Mouse (Mus musculus) retina, embryonic 14.5 days (tissue): Measurements from ENCODE around the gene Pcdh10.

Experiments
- DNase-seq: peaks from one replicate; pipeline ENCODE4 v3.0.0-alpha.2; 2015; ENCODE audit warnings: low spot score

Gene Pcdh10

GRCm38 (mm10) chr3:45378145-45378544 is at the start of gene Pcdh10:
Gene Pcdh10 (plus strand): TSS chr3:45378398.
- peak; percentile 97 for DNase-seq

- DNase-seq, result no peak
These were observed 22.3 kb upstream of the Pcdh10 start for GRCm38 (mm10) chr3:45355919-45356318.

GRCm38 (mm10) chr3:45368952-45369351 is 9.2 kb upstream of the Pcdh10 start:
- DNase-seq, result no peak

GRCm38 (mm10) chr3:45375761-45376500 is 2.3 kb upstream of the Pcdh10 start:
- DNase-seq, result peak; percentile 91

- peak; percentile 69 for DNase-seq
These were observed 1.5 kb upstream of the Pcdh10 start for GRCm38 (mm10) chr3:45376501-45377390.

- peak; percentile 75 for DNase-seq
These were observed 703 bp upstream of the Pcdh10 start for GRCm38 (mm10) chr3:45377391-45377998.

GRCm38 (mm10) chr3:45379541-45379971 is 1.4 kb downstream of the Pcdh10 start:
- DNase-seq, result peak; percentile 51

- DNase-seq, result peak; percentile 43
These were observed 2.0 kb downstream of the Pcdh10 start for GRCm38 (mm10) chr3:45379972-45380761.

GRCm38 (mm10) chr3:45380811-45381761 is 2.9 kb downstream of the Pcdh10 start:
- peak; percentile 68 for DNase-seq

GRCm38 (mm10) chr3:45382032-45382755 is 4.0 kb downstream of the Pcdh10 start:
- peak; percentile 11 for DNase-seq

- peak; percentile 16 for DNase-seq
These were observed 5.6 kb downstream of the Pcdh10 start for GRCm38 (mm10) chr3:45383831-45384230.

GRCm38 (mm10) chr3:45385028-45385427 is 6.8 kb downstream of the Pcdh10 start:
- DNase-seq, result peak; percentile 30

- no peak for DNase-seq
These were observed 7.3 kb downstream of the Pcdh10 start for GRCm38 (mm10) chr3:45385451-45385850.

GRCm38 (mm10) chr3:45386512-45386911 is 8.3 kb downstream of the Pcdh10 start:
- no peak for DNase-seq

- no peak for DNase-seq
These were observed 18.9 kb downstream of the Pcdh10 start for GRCm38 (mm10) chr3:45397101-45397500.

GRCm38 (mm10) chr3:45403239-45403638 is 25.0 kb downstream of the Pcdh10 start:
- DNase-seq, result no peak

- DNase-seq, result peak; percentile 4
These were observed 53.5 kb downstream of the Pcdh10 start for GRCm38 (mm10) chr3:45431691-45432090.

- no peak for DNase-seq
These were observed 54.1 kb downstream of the Pcdh10 start for GRCm38 (mm10) chr3:45432172-45432765.
